Mouse (Mus musculus): ENCODE data around the gene Pole2. TPM values are rescaled to one million over a fixed set of nuclear protein-coding genes. Genes with fewer than 3 reads are reported as not detected.

Gene Pole2
- total and polyA plus RNA-seq, 2 experiments = 0.24 to 0.74 TPM

GRCm38 (mm10) chr12:69214393-69214792, 13.6 kb downstream of the Pole2 start:
- WGBS = 92% methylated on average over 7 of the region's 7 CpGs
- no peaks in the 10 kb centered on the region for H3K36me3 ChIP-seq (ENCODE audit: control insufficient read depth, insufficient read depth, low read length)
- H3K27ac ChIP-seq (replicated peaks; ENCODE audit: insufficient read depth, low read depth, low read length) = no peak overlapping the region
- H3K4me3 ChIP-seq (ENCODE audit: insufficient read depth, low read depth, low read length) = no peak overlapping the region
- DNase-seq (ENCODE audit: extremely low read depth, low read depth, low spot score) = no peak
- H3K9ac ChIP-seq (ENCODE audit: low read depth, low read length) = no peak overlapping the region
- no peaks in the 10 kb centered on the region for H3K79me2 ChIP-seq (ENCODE audit: control insufficient read depth, insufficient read depth, low read length)
- TF ChIP-seq CTCF (IDR thresholded peaks at IDR 0.05; ENCODE audit: low read depth, low read length) = no peak
- TF ChIP-seq POLR2A (IDR thresholded peaks at IDR 0.05; ENCODE audit: extremely low read depth, insufficient read depth, low read length) = no peak
- H3K27me3 ChIP-seq (ENCODE audit: control insufficient read depth, insufficient read depth, low read length) = no peaks in the 10 kb centered on the region
- no peaks in the 10 kb centered on the region for H3K4me1 ChIP-seq (ENCODE audit: control insufficient read depth, insufficient read depth, low read length)

GRCm38 (mm10) chr12:69213186-69213777, 14.7 kb downstream of the Pole2 start:
- WGBS = 95% methylated on average over 13 of the region's 13 CpGs

GRCm38 (mm10) chr12:69211057-69211456, 16.9 kb downstream of the Pole2 start:
- WGBS = 85% methylated on average over 5 of the region's 5 CpGs

More at GRCm38 (mm10) chr12:69213186-69213777, 14.7 kb downstream of the Pole2 start:
- H3K79me2 ChIP-seq (ENCODE audit: control insufficient read depth, insufficient read depth, low read length) = no peaks in the 10 kb centered on the region
- H3K4me1 ChIP-seq (ENCODE audit: control insufficient read depth, insufficient read depth, low read length) = no peaks in the 10 kb centered on the region
- no peak overlapping the region for H3K4me3 ChIP-seq (ENCODE audit: insufficient read depth, low read depth, low read length)
- H3K36me3 ChIP-seq (ENCODE audit: control insufficient read depth, insufficient read depth, low read length) = no peaks in the 10 kb centered on the region
- no peak for DNase-seq (ENCODE audit: extremely low read depth, low read depth, low spot score)
- no peak overlapping the region for H3K27ac ChIP-seq (replicated peaks; ENCODE audit: insufficient read depth, low read depth, low read length)
- no peak for TF ChIP-seq CTCF (IDR thresholded peaks at IDR 0.05; ENCODE audit: low read depth, low read length)
- no peak for TF ChIP-seq POLR2A (IDR thresholded peaks at IDR 0.05; ENCODE audit: extremely low read depth, insufficient read depth, low read length)
- no peak overlapping the region for H3K9ac ChIP-seq (ENCODE audit: low read depth, low read length)
- H3K27me3 ChIP-seq (ENCODE audit: control insufficient read depth, insufficient read depth, low read length) = no peaks in the 10 kb centered on the region

GRCm38 (mm10) chr12:69210056-69210979, 17.7 kb downstream of the Pole2 start:
- Histone ChIP-seq H3K27ac (replicated peaks; ENCODE audit: insufficient read depth, low read depth, low read length) (no peak overlapping the region), H3K4me1 (ENCODE audit: control insufficient read depth, insufficient read depth, low read length) (no peaks in the 10 kb centered on the region), H3K36me3 (ENCODE audit: control insufficient read depth, insufficient read depth, low read length) (no peaks in the 10 kb centered on the region), H3K79me2 (ENCODE audit: control insufficient read depth, insufficient read depth, low read length) (no peaks in the 10 kb centered on the region), H3K4me3 (ENCODE audit: insufficient read depth, low read depth, low read length) (no peak overlapping the region), H3K27me3 (ENCODE audit: control insufficient read depth, insufficient read depth, low read length) (no peaks in the 10 kb centered on the region), H3K9ac (ENCODE audit: low read depth, low read length) (no peak overlapping the region)
- no peak for TF ChIP-seq POLR2A (IDR thresholded peaks at IDR 0.05; ENCODE audit: extremely low read depth, insufficient read depth, low read length)
- no peak for TF ChIP-seq CTCF (IDR thresholded peaks at IDR 0.05; ENCODE audit: low read depth, low read length)
- WGBS = 94% methylated on average over 18 of the region's 18 CpGs
- DNase-seq (ENCODE audit: extremely low read depth, low read depth, low spot score) = no peak

More at GRCm38 (mm10) chr12:69211057-69211456, 16.9 kb downstream of the Pole2 start:
- Histone ChIP-seq H3K4me1 (ENCODE audit: control insufficient read depth, insufficient read depth, low read length) (no peaks in the 10 kb centered on the region), H3K79me2 (ENCODE audit: control insufficient read depth, insufficient read depth, low read length) (no peaks in the 10 kb centered on the region), H3K4me3 (ENCODE audit: insufficient read depth, low read depth, low read length) (no peak overlapping the region), H3K9ac (ENCODE audit: low read depth, low read length) (no peak overlapping the region), H3K27ac (replicated peaks; ENCODE audit: insufficient read depth, low read depth, low read length) (no peak overlapping the region), H3K27me3 (ENCODE audit: control insufficient read depth, insufficient read depth, low read length) (no peaks in the 10 kb centered on the region), H3K36me3 (ENCODE audit: control insufficient read depth, insufficient read depth, low read length) (no peaks in the 10 kb centered on the region)
- no peak for DNase-seq (ENCODE audit: extremely low read depth, low read depth, low spot score)
- TF ChIP-seq POLR2A (IDR thresholded peaks at IDR 0.05; ENCODE audit: extremely low read depth, insufficient read depth, low read length) (no peak), CTCF (IDR thresholded peaks at IDR 0.05; ENCODE audit: low read depth, low read length) (no peak)

- no peaks in the 10 kb centered on the region for H3K27me3 ChIP-seq (ENCODE audit: control insufficient read depth, insufficient read depth, low read length)
- no peaks in the 10 kb centered on the region for H3K36me3 ChIP-seq (ENCODE audit: control insufficient read depth, insufficient read depth, low read length)
- H3K27ac ChIP-seq (replicated peaks; ENCODE audit: insufficient read depth, low read depth, low read length) = no peak overlapping the region
- no peaks in the 10 kb centered on the region for H3K79me2 ChIP-seq (ENCODE audit: control insufficient read depth, insufficient read depth, low read length)
- WGBS = 90% methylated on average over 2 of the region's 2 CpGs
- H3K4me3 ChIP-seq (ENCODE audit: insufficient read depth, low read depth, low read length) = no peak overlapping the region
- H3K4me1 ChIP-seq (ENCODE audit: control insufficient read depth, insufficient read depth, low read length) = no peaks in the 10 kb centered on the region
- TF ChIP-seq CTCF (IDR thresholded peaks at IDR 0.05; ENCODE audit: low read depth, low read length) (no peak), POLR2A (IDR thresholded peaks at IDR 0.05; ENCODE audit: extremely low read depth, insufficient read depth, low read length) (no peak)
- no peak overlapping the region for H3K9ac ChIP-seq (ENCODE audit: low read depth, low read length)
- no peak for DNase-seq (ENCODE audit: extremely low read depth, low read depth, low spot score)
Observed at GRCm38 (mm10) chr12:69208520-69208919, 19.5 kb downstream of the Pole2 start.

Data from liver, adult 2 months (tissue).